Mouse (Mus musculus) stomach, adult 2 months (tissue): ENCODE data around the gene Slc35f2. TPM values are rescaled to one million over a fixed set of nuclear protein-coding genes. Genes with fewer than 3 reads are reported as not detected.

Experiments
- polyA plus RNA-seq: library from polyadenylated mRNA; depleted of rRNA; stranded (reverse); fragments of >200 nt; gene quantifications from 2 replicates; pipeline ENCODE4 v1.2.3, GENCODE M21; 2012; rRNA removed

Gene Slc35f2
- polyA plus RNA-seq = 1.5 and 2.0 TPM in 2 replicates

GRCm38 (mm10) chr9:53771344-53772021 is at the start of gene Slc35f2:
TSS of gene Slc35f2 (plus strand) at chr9:53771538.

GRCm38 (mm10) chr9:53849864-53850263 is 78.5 kb downstream of the Slc35f2 start, which contains the start of gene Sln:
TSS of gene Sln (plus strand) at chr9:53850164.

Other genes starting within 250 kb of the Slc35f2 start
- gene Atm, start 234.8 kb upstream of the Slc35f2 start, polyA plus RNA-seq = 0.16 and 0.70 TPM in 2 replicates
- 0.24 and 0.48 TPM in 2 replicates for gene Npat, start 234.5 kb upstream of the Slc35f2 start, polyA plus RNA-seq
- gene Acat1, start 161.2 kb upstream of the Slc35f2 start, polyA plus RNA-seq = 11.3 and 13.3 TPM in 2 replicates
- gene Cul5, start 101.5 kb upstream of the Slc35f2 start, polyA plus RNA-seq = 1.3 and 1.6 TPM in 2 replicates
- 0.03 TPM in 1 of 2 replicates, not detected in the other for gene Rab39, start 65.3 kb upstream of the Slc35f2 start, polyA plus RNA-seq
- 15.5 and 16.3 TPM in 2 replicates for gene Sln, start 78.6 kb downstream of the Slc35f2 start, polyA plus RNA-seq
- 0.44 and 2.1 TPM in 2 replicates for gene Elmod1, start 203.8 kb downstream of the Slc35f2 start, polyA plus RNA-seq